Mouse (Mus musculus) megakaryocyte, adult 5-6 weeks (primary cell): ENCODE results near the gene Rreb1. TPM values are rescaled to one million over a fixed set of nuclear protein-coding genes. Genes with fewer than 3 reads are reported as not detected.

Source experiments
- ATAC-seq: 2 replicates; pipeline ENCODE4 v1.8.0; 2016; ENCODE audit warnings: mild to moderate bottlenecking, inconsistent platforms; ENCODE audit not compliant: poor library complexity, severe bottlenecking
- total RNA-seq, 2 experiments: library from RNA; stranded (forward) in 1 of 2; stranded (reverse) in 1 of 2; fragments of 153-499, 151-499 nt in 1 of 2; fragments of 221-1000, 200-1000 nt in 1 of 2; gene quantifications; 2 replicates each; pipeline versions ENCODE4 v1.2.3 to v1.2.4; 2015 to 2017

Rreb1 gene
- total RNA-seq (2015) (27.0 and 33.7 TPM in 2 replicates), total RNA-seq (2017) (10.0 and 12.7 TPM in 2 replicates)

GRCm38 (mm10) chr13:37778147-37778593, at the start of gene Rreb1:
Gene Rreb1 (plus strand): TSS chr13:37778400.
- ATAC-seq = peak; percentile 55

- ATAC-seq = no peak
Measured at GRCm38 (mm10) chr13:37728551-37728950, 49.6 kb upstream of the Rreb1 start.

- ATAC-seq = no peak
Measured at GRCm38 (mm10) chr13:37731914-37732693, 46.1 kb upstream of the Rreb1 start.

GRCm38 (mm10) chr13:37734501-37734900, 43.7 kb upstream of the Rreb1 start:
- ATAC-seq = no peak

- ATAC-seq = no peak
Measured at GRCm38 (mm10) chr13:37740111-37740510, 38.1 kb upstream of the Rreb1 start.

GRCm38 (mm10) chr13:37740752-37741151, 37.4 kb upstream of the Rreb1 start:
- ATAC-seq = no peak

GRCm38 (mm10) chr13:37742248-37742647, 36.0 kb upstream of the Rreb1 start:
- peak; percentile 51 for ATAC-seq

- ATAC-seq = no peak
Measured at GRCm38 (mm10) chr13:37747504-37747903, 30.7 kb upstream of the Rreb1 start.

- ATAC-seq = no peak
Measured at GRCm38 (mm10) chr13:37749485-37749884, 28.7 kb upstream of the Rreb1 start.

- ATAC-seq = peak; percentile 88
Measured at GRCm38 (mm10) chr13:37751154-37751950, 26.8 kb upstream of the Rreb1 start.

GRCm38 (mm10) chr13:37759341-37760012, 18.7 kb upstream of the Rreb1 start:
- no peak for ATAC-seq

- no peak for ATAC-seq
Measured at GRCm38 (mm10) chr13:37760013-37760342, 18.2 kb upstream of the Rreb1 start.

GRCm38 (mm10) chr13:37760373-37760772, 17.8 kb upstream of the Rreb1 start:
- no peak for ATAC-seq

- peak; percentile 49 for ATAC-seq
Measured at GRCm38 (mm10) chr13:37760957-37761941, 17.0 kb upstream of the Rreb1 start.

GRCm38 (mm10) chr13:37763800-37764407, 14.3 kb upstream of the Rreb1 start:
- ATAC-seq = no peak

GRCm38 (mm10) chr13:37769777-37770176, 8.4 kb upstream of the Rreb1 start:
- ATAC-seq = no peak

- ATAC-seq = no peak
Measured at GRCm38 (mm10) chr13:37773476-37773875, 4.7 kb upstream of the Rreb1 start.

- no peak for ATAC-seq
Measured at GRCm38 (mm10) chr13:37776675-37777074, 1.5 kb upstream of the Rreb1 start.

GRCm38 (mm10) chr13:37777351-37778146, 651 bp upstream of the Rreb1 start:
- ATAC-seq = no peak
